Mouse (Mus musculus) ES-E14 (cell line): ENCODE measurements around the gene Serpine2. TPM values are rescaled to one million over a fixed set of nuclear protein-coding genes. Genes with fewer than 3 reads are reported as not detected.

Experiments
- DNase-seq: peaks from one replicate; pipeline ENCODE4 v3.0.0-alpha.2; 2013; ENCODE audit warnings: low read depth, low spot score
- H3K27ac ChIP-seq: 2 replicates; pipeline ENCODE4 v1.5.1; 2012; ENCODE audit warnings: low read depth, mild to moderate bottlenecking, low read length, moderate library complexity, mixed read lengths; ENCODE audit not compliant: poor library complexity, insufficient read depth, severe bottlenecking
- H3K36me3 ChIP-seq: 2 replicates; pipeline ENCODE4 v1.6.1; 2012; ENCODE audit warnings: mild to moderate bottlenecking, low read length, moderate library complexity, mixed read lengths; ENCODE audit not compliant: control insufficient read depth, poor library complexity, insufficient read depth, severe bottlenecking
- H3K4me1 ChIP-seq, 2 experiments: fragments of 150-350 bp in 1 of 2; sonication (generic) in 1 of 2; 2 replicates each; pipeline ENCODE4 v1.6.1; 2012; ENCODE audit warnings: low read length in 2 of 2, mild to moderate bottlenecking in 1 of 2, mixed read lengths in 1 of 2; ENCODE audit not compliant: control insufficient read depth in 2 of 2, insufficient read depth in 2 of 2, poor library complexity in 1 of 2
- H3K4me3 ChIP-seq, 2 experiments: fragments of 150-350 bp in 1 of 2; sonication (generic) in 1 of 2; 2 replicates each; pipeline ENCODE4 v1.5.1; 2012; ENCODE audit warnings: low read length in 2 of 2, low read depth in 1 of 2, mild to moderate bottlenecking in 1 of 2, mixed read lengths in 1 of 2; ENCODE audit not compliant: insufficient read depth in 1 of 2, poor library complexity in 1 of 2, severe bottlenecking in 1 of 2
- H3K9ac ChIP-seq: 2 replicates; pipeline ENCODE4 v1.6.1; 2012; ENCODE audit warnings: low read depth, mild to moderate bottlenecking, low read length, mixed read lengths; ENCODE audit not compliant: poor library complexity, insufficient read depth, severe bottlenecking
- H3K9me3 ChIP-seq: fragments of 150-350 bp; sonication (generic); 2 replicates; pipeline ENCODE4 v1.6.1; 2012; ENCODE audit warnings: low read depth, mild to moderate bottlenecking, low read length; ENCODE audit not compliant: control insufficient read depth, insufficient read depth
- CHD2 ChIP-seq: IDR thresholded peaks from 2 replicates; pipeline ENCODE4 v1.6.1; 2014; ENCODE audit warnings: mild to moderate bottlenecking, low read depth, low read length, inconsistent platforms
- HCFC1 ChIP-seq: IDR thresholded peaks from 2 replicates; pipeline ENCODE4 v1.6.1; 2012; ENCODE audit warnings: low read length, inconsistent platforms, borderline replicate concordance; ENCODE audit not compliant: insufficient read depth
- MAFK ChIP-seq: IDR thresholded peaks from 2 replicates; pipeline ENCODE4 v1.6.1; 2014; ENCODE audit warnings: mild to moderate bottlenecking, low read depth, low read length, inconsistent platforms; ENCODE audit not compliant: insufficient read depth
- ZC3H11A ChIP-seq: IDR thresholded peaks from 2 replicates; pipeline ENCODE4 v1.6.1; 2012; ENCODE audit warnings: low read depth, mild to moderate bottlenecking, inconsistent platforms, low read length, borderline replicate concordance
- ZNF384 ChIP-seq: IDR thresholded peaks from 2 replicates; pipeline ENCODE4 v1.6.1; 2012; ENCODE audit warnings: low read depth, low read length, inconsistent platforms
- in situ Hi-C, 2 experiments: fragments of 600-800 bp; cut with MboI; formaldehyde crosslinking; loops; one replicate each; pipeline ENCODE4 v1.15.1; 2025; ENCODE audit warnings: low sequenced_read_pairs in 2 of 2, inconsistent platforms in 1 of 2; ENCODE audit not compliant: unreplicated experiment in 2 of 2
- total RNA-seq: library from RNA; depleted of rRNA; stranded (reverse); fragments of 300-350 nt; gene quantifications from 2 replicates; pipeline ENCODE4 v1.2.3, GENCODE M21; 2012; rRNA removed

The Serpine2 gene
- 34.6 and 37.0 TPM in 2 replicates for total RNA-seq

DNA sequence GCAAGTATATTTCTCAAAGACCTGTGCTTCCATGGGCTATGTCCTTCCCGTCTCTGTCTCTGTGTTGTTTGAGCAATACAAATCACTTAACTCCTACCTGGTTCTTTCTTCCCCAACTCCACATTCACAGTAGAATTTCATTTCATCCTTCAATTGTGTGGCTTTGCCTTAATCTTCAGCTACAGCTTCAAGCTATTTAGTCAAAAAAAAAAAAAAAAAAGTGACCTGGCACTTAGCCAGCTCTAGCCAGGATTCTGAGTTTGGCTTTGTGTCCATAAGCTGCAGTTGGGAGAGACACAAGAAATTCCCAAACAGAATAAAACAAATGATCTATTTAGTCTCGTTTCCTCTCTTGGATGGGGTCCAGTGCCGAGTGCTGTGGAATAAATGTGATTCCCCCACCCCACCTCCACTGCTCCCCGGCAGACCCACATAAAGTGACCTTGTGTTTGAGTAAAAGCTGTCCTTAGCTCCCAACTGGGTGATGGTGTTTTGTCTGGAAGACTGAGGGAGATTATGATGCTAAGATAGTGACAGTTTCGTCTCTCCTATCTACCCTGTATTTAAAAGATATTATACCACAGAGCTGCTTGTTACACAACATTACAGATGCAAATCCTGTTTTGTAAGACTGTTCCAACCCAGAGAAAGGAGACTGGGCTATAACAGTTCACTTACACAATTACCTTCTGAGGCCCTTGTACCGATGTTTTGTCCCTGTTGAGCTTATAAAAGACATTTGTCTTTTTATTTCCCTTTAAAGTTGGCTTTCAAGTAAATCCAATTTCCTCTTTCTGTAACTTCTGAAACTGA is at the start of gene Serpine2:
Serpine2 (minus strand) TSS at position 51 of the 813 bp plus-strand sequence.
- Histone ChIP-seq H3K4me3 (no peak within 1 kb of the TSS), H3K9me3 (no peaks in the 10 kb centered on the region), H3K36me3 (no peaks in the 10 kb centered on the region), H3K9ac (no peak within 1 kb of the TSS), H3K27ac (no peak within 1 kb of the TSS), H3K4me1 (peaks cover 0 to 3% of the 10 kb centered on the region in 2 experiments; a peak in 2 of 4 replicates)
- no peak for TF ChIP-seq HCFC1
- TF ChIP-seq CHD2, result no peak
- no peak for TF ChIP-seq ZNF384
- TF ChIP-seq ZC3H11A, result no peak
- no peak for TF ChIP-seq MAFK
- no peak for DNase-seq
- in situ Hi-C loops, result no loop called here

- no peak overlapping the region for H3K27ac ChIP-seq
- H3K9me3 ChIP-seq, result no peaks in the 10 kb centered on the region
- H3K4me3 ChIP-seq, result no peak overlapping the region
- no peak overlapping the region for H3K9ac ChIP-seq
- no peaks in the 10 kb centered on the region for H3K4me1 ChIP-seq
- in situ Hi-C loops, result no loop called here
- no peaks in the 10 kb centered on the region for H3K36me3 ChIP-seq
- TF ChIP-seq HCFC1 (no peak), ZNF384 (no peak), CHD2 (no peak), MAFK (no peak), ZC3H11A (no peak)
- DNase-seq, result no peak
These were observed 46.8 kb upstream of the Serpine2 start for GRCm38 (mm10) chr1:79907811-79908210.

GRCm38 (mm10) chr1:79905241-79905640 is 44.3 kb upstream of the Serpine2 start:
- no peaks in the 10 kb centered on the region for H3K4me1 ChIP-seq
- H3K9me3 ChIP-seq, result no peaks in the 10 kb centered on the region
- TF ChIP-seq HCFC1, result no peak
- TF ChIP-seq ZNF384, result no peak
- TF ChIP-seq ZC3H11A, result no peak
- no peak for TF ChIP-seq MAFK
- no peak for TF ChIP-seq CHD2
- H3K9ac ChIP-seq, result no peak overlapping the region
- in situ Hi-C loops, result no loop called here
- no peaks in the 10 kb centered on the region for H3K36me3 ChIP-seq
- H3K27ac ChIP-seq, result no peak overlapping the region
- H3K4me3 ChIP-seq, result no peak overlapping the region
- no peak for DNase-seq

DNA sequence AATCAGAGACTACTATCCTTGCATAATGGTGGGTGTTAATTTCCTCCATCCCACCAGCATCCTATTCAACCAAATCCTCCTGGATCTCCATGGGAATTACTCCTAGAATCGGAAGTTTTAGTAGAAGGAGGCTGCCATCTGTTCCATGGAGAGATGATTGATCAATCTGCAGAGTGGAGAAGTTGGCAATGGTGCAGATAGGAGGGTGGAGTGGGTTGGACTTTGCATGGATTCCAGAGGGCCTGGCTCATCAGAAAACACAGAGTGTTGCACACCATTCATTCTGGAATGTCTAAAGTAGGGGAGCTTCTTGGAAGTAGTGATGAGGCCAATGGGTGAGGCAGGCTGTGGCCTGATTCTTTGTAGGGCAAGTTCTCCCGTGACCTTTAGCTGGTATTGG is 41.9 kb upstream of the Serpine2 start:
- no peak overlapping the region for H3K27ac ChIP-seq
- no peak for TF ChIP-seq CHD2
- no peak for TF ChIP-seq ZC3H11A
- TF ChIP-seq ZNF384, result no peak
- TF ChIP-seq MAFK, result no peak
- TF ChIP-seq HCFC1, result no peak
- no peak overlapping the region for H3K4me3 ChIP-seq
- H3K36me3 ChIP-seq, result no peaks in the 10 kb centered on the region
- no peaks in the 10 kb centered on the region for H3K9me3 ChIP-seq
- no peak overlapping the region for H3K9ac ChIP-seq
- in situ Hi-C loops, result no loop called here
- H3K4me1 ChIP-seq, result no peaks in the 10 kb centered on the region
- no peak for DNase-seq
